Mouse (Mus musculus) lung, adult 18-20 months (tissue): ENCODE measurements around the gene Maged1.
"Not testable (repeated sequence)": the region's sequence is repeated elsewhere in the genome, so short reads cannot be mapped to it uniquely, and the experiment has no call there.

ENCODE experiments used
- DNase-seq, 2 experiments: peaks; one replicate each; pipeline ENCODE4 v3.0.0; 2022; ENCODE audit warnings: mixed read lengths in 2 of 2

The Maged1 gene

DNA sequence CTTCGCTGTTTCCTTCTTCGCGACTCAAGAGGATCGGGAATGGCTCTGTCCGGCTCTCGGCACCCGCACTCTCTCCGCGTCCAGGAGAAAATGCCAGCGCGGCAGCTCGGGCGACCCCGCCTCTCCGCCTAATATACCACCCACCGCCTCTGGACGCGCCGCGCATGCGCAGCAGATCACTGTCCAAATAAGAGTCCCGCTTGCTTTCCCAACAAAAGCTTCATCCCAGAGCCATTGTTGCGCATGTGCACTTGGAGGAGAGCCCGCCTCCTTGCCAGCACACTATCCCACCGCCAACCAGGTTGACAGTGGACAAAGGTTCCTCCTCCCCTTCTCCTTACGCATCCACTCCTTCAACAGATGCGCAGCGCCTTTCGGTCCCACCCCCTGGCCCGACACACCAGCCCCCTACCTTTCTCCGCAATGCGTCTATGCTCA lies at the start of gene Maged1:
Gene Maged1, minus strand, starts transcription at position 226 of the 438 bp plus-strand sequence.
- peak; percentile 93 to 95 for DNase-seq

DNA sequence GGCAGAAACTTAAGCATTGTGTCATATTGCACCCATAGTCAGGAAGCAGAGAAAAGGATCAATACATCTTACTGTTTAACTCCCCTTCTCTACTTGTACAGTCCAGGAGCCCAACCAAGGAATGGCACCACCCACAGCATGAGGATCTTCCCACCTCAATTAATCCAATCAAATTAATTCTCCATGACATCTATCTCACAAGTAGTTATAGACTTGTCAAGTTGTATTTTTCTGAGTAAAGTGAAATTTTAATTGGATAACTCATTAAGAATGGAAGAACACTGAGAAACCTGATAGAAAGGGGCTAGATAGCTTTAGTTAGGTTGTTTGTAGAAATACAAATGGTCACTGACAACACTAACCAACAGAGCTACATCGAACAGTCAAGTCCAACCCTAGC lies 38.3 kb upstream of the Maged1 start:
- DNase-seq = no peak

GRCm38 (mm10) chrX:94564694-94565093 lies 22.8 kb upstream of the Maged1 start:
- DNase-seq = no peak

GRCm38 (mm10) chrX:94562392-94562791 lies 20.4 kb upstream of the Maged1 start:
- DNase-seq = no peak

DNA sequence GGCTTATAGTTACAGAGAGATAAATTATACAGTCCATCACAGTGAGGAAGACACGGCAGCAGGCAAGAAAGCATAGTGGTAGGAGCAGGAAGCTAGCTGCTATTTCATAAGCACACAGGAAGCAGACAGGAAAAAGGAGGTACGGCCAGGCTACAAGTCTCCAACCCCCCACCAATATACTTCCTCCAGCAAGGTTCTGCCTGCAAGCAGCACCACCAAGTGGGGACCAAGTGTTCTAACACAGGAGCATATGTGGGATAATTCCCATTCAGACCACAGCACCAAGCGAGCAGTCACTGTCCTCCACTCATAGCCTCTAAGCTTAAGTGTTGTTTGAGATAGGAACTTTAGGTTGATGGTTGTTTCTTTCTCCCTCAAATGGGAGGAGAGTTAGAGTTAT lies 6.3 kb upstream of the Maged1 start:
- peak in 1 of 2 experiments; percentile 2 for DNase-seq

DNA sequence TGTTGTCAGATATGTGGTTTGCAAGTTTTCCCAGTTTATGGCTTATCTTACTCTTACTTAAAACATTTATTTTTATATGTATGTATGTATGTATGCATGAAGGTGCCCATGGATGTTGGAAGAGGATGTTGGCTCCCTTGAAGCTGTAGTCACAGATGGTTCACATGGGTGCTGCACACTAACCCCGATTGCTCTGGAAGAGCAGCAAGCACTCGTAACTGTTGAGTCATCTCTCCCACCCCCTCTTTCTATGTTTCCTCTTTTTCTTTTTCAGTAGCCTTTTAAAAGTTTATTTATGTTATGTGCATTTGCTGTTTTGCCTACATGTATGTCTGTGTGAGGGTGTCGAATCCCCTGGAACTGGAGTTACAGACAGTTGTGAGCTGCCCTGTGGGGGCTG lies 4.0 kb upstream of the Maged1 start:
- DNase-seq = no peak

DNA sequence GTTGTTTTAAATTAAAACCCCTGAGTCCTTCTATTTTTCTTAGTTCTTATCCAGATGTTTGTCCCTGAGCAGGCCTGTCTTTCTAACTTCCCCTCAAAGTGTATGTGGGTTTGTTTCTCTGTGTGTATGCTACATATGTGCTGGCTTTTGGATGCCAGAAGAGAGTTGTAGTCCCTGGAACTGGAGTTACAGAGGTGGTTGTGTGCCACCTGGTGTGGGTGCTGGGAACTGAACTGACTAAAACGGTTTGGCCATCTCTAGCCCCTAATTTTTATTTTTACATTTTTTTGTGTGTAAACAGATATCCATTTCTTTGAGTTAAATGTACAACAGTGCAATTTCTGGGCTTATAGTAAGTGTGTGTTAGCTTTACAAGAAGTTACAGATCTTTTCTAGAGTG lies 3.0 kb upstream of the Maged1 start:
- DNase-seq = peak; percentile 9 to 12

GRCm38 (mm10) chrX:94542536-94542935 lies 593 bp upstream of the Maged1 start:
- peak in 1 of 2 experiments; percentile 3 for DNase-seq

GRCm38 (mm10) chrX:94541206-94541605 lies 737 bp downstream of the Maged1 start:
- DNase-seq = peak; percentile 3 to 5

DNA sequence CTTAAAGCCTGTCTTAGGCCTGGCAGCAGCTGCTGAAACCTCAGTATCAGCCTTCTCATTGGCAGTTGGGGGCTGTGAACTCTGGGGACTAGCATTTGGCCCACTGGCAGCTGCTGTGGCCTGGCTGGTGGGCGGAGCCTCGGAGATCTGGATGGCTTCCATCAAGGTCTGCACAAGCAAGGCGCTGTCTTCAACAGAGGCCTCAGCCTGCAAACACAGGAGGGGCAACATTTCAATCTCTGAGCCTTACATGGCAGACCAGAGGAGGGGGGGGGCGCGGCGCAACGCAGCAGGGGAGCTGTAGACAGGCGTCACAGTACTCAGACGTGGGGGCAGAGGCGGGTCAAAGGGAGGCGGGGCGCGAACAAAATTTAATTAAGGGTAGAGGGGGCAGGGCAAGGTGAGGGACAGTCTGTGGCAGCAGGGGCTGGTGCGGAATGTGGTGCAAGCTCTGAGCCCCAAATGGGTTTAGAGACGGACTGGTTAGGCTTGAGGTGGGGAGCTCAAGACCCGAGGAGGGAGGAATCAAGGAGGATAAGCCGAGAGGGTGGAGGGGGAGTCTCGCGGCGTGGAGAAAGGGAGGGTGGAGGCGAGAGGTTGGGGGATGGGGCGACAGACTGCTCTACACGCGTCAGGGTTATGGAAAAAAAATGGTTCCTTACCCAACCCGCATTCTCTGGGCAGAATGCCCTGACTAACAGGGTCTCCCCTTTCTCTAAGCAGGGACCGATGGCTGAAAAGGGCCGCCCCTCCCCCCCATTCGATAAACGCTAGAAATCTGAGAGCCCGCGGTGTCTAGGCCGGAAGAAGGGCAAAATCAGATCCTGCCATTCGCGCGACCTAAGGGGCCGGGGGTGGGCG lies 1.4 kb downstream of the Maged1 start:
- peak; percentile 39 to 59 for DNase-seq

DNA sequence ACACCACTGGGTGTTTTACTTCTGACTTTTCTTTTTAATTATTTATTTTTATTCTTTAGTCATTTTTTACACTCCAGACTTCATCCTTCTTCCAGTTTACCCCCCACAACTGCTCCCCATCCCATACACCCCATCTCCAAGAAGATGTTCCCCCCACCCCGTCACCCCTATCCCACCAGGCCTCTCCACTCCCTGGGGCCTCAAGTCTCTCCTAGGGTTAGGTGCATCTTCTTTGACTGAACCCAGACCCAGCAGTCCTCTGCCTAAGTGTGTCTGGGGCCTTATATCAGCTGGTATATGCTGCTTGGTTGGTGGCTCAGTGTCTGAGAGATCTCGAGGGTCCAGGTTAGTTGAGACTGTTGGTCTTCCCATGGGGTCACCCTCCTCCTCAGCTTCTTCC lies 7.6 kb downstream of the Maged1 start:
- no peak for DNase-seq

- no peak for DNase-seq
Observed at GRCm38 (mm10) chrX:94530301-94530700, 11.6 kb downstream of the Maged1 start.

DNA sequence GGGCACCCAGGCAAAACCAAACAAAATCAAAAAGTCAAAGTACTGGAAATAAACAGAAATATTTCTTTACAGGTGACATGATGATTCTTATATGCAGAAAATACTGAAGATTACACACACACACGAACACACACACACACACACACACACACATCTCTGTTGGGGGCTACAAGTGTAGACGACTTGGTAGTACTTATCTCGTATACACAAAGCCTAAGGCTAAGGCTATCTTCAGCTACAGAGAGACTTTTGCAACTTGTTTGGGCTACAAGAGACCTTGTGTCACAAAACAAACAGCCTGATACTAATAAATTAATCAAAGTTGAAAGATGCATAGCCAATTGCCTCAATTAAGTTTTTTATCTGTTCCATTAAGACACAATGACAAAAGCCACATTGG lies 19.8 kb downstream of the Maged1 start:
- DNase-seq = no peak

DNA sequence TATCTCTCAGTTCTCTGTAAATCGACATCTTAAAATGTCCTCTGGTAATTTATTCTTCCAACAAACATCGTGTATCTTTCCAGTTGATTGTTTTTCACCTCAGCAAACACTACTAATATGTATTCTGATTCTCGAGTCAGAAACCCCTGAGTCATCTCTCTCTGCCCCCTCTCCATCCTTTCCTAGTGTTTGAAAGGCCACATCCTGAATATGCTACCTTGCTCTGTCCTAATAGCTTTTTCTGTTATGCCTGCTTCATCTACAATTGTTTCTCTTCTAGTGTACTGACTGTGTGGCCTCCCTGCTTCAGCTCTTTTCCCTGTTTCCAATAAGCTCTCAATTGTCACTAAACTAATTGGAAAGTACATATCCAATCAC lies 33.5 kb downstream of the Maged1 start:
- DNase-seq = no peak

- not testable (repeated sequence) for DNase-seq
Observed at GRCm38 (mm10) chrX:94507698-94508441, 34.1 kb downstream of the Maged1 start.

GRCm38 (mm10) chrX:94486001-94486792 lies 55.7 kb downstream of the Maged1 start:
- DNase-seq = no peak
